Mouse (Mus musculus) C2C12 (cell line): ENCODE measurements around the gene BC004004. TPM values are rescaled to one million over a fixed set of nuclear protein-coding genes. Genes with fewer than 3 reads are reported as not detected.

Experiments
- H3K27me3 ChIP-seq: one replicate; pipeline ENCODE4 v1.6.1; 2011; ENCODE audit not compliant: control insufficient read depth, insufficient read depth, insufficient read length
- H3K36me3 ChIP-seq: one replicate; pipeline ENCODE4 v1.6.1; 2011; ENCODE audit not compliant: control insufficient read depth, insufficient read depth
- H3K4me3 ChIP-seq: one replicate; pipeline ENCODE4 v1.5.1; 2011; ENCODE audit warnings: mild to moderate bottlenecking, control low read depth; ENCODE audit not compliant: poor library complexity, insufficient read depth, severe bottlenecking
- H3K79me2 ChIP-seq: one replicate; pipeline ENCODE4 v1.6.1; 2011; ENCODE audit not compliant: control insufficient read depth, insufficient read depth
- H3K79me3 ChIP-seq: one replicate; pipeline ENCODE4 v1.6.1; 2011; ENCODE audit warnings: low read depth, control low read depth
- H3ac ChIP-seq: one replicate; pipeline ENCODE3; 2011; ENCODE audit warnings: low read depth; ENCODE audit not compliant: control insufficient read depth, insufficient read length
- CEBPB ChIP-seq: IDR thresholded peaks from one replicate; pipeline ENCODE4 v1.6.1; 2011; ENCODE audit warnings: low read depth, mild to moderate bottlenecking, control low read depth, moderate library complexity
- CTCF ChIP-seq: IDR thresholded peaks from one replicate; pipeline ENCODE4 v1.5.1; 2011; ENCODE audit not compliant: control insufficient read depth, insufficient read depth, insufficient read length
- FOSL1 ChIP-seq: IDR thresholded peaks from one replicate; pipeline ENCODE4 v1.8.0; 2011; ENCODE audit warnings: mild to moderate bottlenecking, low read length; ENCODE audit not compliant: poor library complexity, insufficient read depth, severe bottlenecking
- MAX ChIP-seq: IDR thresholded peaks from one replicate; pipeline ENCODE4 v1.6.1; 2011; ENCODE audit warnings: mild to moderate bottlenecking, control low read depth
- MYOD1 ChIP-seq: IDR thresholded peaks from one replicate; pipeline ENCODE4 v1.6.1; 2011; ENCODE audit warnings: low read depth; ENCODE audit not compliant: control insufficient read depth, insufficient read length
- MYOG ChIP-seq: IDR thresholded peaks from one replicate; pipeline ENCODE4 v1.6.1; 2011; ENCODE audit not compliant: control insufficient read depth, insufficient read length; ENCODE audit errors: extremely low read depth
- USF1 ChIP-seq: IDR thresholded peaks from one replicate; pipeline ENCODE4 v1.6.1; 2011; ENCODE audit warnings: low read depth, mild to moderate bottlenecking, control low read depth, moderate library complexity
- polyA plus RNA-seq: library from polyadenylated mRNA; unstranded; fragments of >200 nt; fragmentation: generic; extraction: Trizol; gene quantifications from one replicate; pipeline ENCODE4 v1.2.1, GENCODE M21; 2012; ENCODE audit warnings: missing spikeins

The BC004004 gene
- polyA plus RNA-seq, 1 experiment: 59.4 TPM

DNA sequence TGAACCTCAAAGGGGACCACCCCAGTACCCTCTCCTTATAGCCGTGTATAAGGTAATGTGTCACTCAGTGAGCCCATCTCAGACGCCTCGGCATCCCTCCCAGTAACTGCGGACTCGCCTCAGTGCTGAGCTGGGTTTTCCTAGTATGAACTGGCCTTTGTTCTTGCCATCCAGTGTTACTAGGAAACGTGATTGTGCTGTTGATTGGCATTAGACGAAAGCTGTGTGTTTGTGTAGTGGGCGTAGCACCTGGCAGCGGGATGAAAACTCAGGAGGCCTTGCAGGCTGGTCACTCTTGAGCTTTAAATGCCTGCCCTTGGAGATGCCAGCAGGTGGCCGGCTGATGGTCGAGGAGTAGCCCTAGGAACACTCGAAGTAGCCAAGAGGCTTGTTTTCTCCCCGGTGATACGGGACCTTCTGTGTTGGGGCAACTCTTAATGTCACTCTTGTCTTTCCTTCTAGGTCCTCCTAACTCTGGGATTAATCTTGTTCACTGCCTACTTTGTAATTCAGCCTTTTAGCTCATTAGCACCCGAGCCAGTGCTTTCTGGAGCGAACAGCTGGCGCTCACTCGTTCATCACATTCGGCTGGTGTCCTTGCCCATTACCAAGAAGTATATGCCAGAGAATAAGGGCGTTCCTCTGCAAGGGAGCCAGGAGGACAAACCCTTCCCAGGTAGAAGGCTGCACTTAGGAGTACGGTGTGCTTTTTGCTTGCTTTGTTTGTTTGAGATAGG is 13.8 kb downstream of the BC004004 start:
- Histone ChIP-seq H3K27me3 (no peaks in the 10 kb centered on the region), H3ac (no peak overlapping the region), H3K79me2 (no peaks in the 10 kb centered on the region), H3K79me3 (no peaks in the 10 kb centered on the region), H3K4me3 (no peak overlapping the region), H3K36me3 (peaks cover 17% of the 10 kb centered on the region)
- TF ChIP-seq CTCF (no peak), MAX (no peak)

DNA sequence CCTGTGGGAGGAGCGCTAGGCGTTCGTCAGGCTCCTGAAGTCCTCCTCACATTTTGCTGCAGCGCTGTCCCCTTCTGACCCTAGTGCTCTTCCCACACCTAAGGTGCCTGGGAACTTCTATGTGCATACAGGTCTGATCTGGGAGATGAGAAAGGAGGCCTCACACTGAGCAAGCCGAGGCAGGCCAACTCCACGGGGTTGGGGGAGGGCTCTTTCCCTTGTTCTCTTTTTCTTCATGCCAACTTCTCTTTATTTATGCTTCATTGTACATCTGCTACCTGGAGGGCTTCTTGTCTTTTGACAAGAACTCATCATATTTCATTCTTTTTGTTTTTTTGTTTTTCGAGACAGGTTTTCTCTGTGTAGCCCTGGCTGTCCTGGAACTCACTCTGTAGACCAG is 23.2 kb downstream of the BC004004 start:
- no peak overlapping the region for H3K4me3 ChIP-seq
- H3ac ChIP-seq: no peak overlapping the region
- TF ChIP-seq CTCF: no peak
- TF ChIP-seq MAX: no peak
- TF ChIP-seq MYOD1: no peak
- no peak for TF ChIP-seq USF1
- no peak for TF ChIP-seq CEBPB
- no peak for TF ChIP-seq MYOG
- no peak for TF ChIP-seq FOSL1
- peaks cover 21% of the 10 kb centered on the region for H3K36me3 ChIP-seq
- H3K27me3 ChIP-seq: no peaks in the 10 kb centered on the region
- no peaks in the 10 kb centered on the region for H3K79me2 ChIP-seq
- no peaks in the 10 kb centered on the region for H3K79me3 ChIP-seq

DNA sequence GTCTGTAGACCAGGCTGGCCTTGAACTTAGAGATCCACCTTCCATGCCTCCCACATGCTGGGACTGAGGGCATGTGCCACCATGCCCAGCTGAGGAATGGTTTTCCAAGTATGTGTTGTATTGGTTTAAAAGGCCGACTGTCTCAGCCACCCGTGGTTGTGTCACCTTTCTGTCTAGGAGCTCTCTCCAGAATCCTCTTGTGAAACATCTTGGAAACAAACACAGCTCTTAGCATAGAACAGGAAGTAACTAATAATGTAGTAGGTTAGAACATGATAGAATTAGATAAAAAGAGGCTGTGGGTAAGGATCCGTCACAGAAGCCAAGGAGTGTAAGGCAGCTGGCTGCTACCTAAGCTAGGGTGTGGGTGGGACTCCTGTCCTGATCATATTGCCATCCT is 24.4 kb downstream of the BC004004 start:
- H3ac ChIP-seq: no peak overlapping the region
- H3K79me2 ChIP-seq: no peaks in the 10 kb centered on the region
- H3K36me3 ChIP-seq: peaks cover 28% of the 10 kb centered on the region
- no peak for TF ChIP-seq CTCF
- no peak for TF ChIP-seq USF1
- TF ChIP-seq MYOD1: no peak
- no peak for TF ChIP-seq MAX
- no peak for TF ChIP-seq MYOG
- TF ChIP-seq CEBPB: no peak
- no peak for TF ChIP-seq FOSL1
- H3K79me3 ChIP-seq: no peaks in the 10 kb centered on the region
- H3K4me3 ChIP-seq: no peak overlapping the region
- no peaks in the 10 kb centered on the region for H3K27me3 ChIP-seq

DNA sequence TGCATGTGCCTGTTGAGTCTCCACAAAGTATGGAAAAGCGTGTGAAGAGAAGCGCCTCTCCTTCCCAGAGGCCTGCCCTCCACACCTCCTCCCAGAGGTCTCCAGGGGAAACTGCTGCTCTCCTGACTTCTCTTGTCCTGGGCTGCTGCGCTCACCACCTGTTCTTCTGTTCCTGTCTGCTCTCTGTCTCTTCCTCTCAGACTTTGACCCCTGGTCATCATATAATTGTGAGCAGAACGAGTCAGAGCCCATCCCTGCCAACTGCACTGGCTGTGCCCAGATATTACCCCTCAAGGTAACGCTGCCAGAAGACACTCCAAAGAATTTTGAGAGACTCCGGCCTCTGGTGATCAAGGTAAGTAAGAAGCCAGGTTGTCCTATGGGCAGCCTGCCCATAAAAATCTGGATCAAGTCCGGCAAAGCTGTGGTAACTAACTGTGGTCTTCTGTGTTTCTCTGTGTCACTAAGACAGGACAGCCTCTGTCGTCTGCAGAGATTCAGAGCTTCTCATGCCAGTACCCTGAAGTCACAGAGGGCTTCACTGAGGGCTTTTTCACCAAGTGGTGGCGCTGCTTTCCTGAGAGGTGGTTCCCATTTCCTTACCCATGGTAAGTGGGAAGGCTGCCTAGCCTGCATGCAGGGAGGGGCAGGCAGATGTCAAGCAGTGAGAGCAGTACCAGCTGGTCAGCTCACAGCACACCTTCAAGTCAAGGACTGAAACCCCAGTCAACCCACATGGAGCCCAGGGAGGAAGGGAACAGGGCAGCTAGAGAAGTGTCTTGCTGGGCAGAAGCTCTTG is 25.4 kb downstream of the BC004004 start:
- no peaks in the 10 kb centered on the region for H3K79me2 ChIP-seq
- H3K4me3 ChIP-seq: no peak overlapping the region
- no peak overlapping the region for H3ac ChIP-seq
- H3K36me3 ChIP-seq: peaks cover 31% of the 10 kb centered on the region
- TF ChIP-seq MYOD1 (no peak), CEBPB (no peak), MAX (no peak), CTCF (no peak), FOSL1 (no peak), USF1 (no peak), MYOG (no peak)
- H3K79me3 ChIP-seq: no peaks in the 10 kb centered on the region
- H3K27me3 ChIP-seq: no peaks in the 10 kb centered on the region

DNA sequence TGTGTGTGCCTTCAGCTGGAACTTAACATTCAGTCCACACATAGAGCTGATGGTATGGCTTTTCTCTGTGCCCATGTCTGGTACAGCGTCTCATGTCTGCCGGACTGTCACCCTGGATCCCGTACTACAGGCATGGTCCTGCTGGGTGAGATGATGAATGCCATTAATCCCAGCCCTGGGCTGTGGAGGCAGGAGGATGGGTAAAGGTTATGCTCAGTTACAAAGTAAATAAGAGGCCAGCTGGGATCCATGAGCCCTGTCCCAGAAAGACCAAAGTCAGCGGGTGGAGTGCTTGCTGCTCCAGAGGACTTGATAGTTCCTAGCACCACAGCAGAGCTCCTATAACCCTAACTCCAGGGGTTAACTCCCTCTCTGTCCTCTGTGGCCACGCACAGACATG is 27.2 kb downstream of the BC004004 start:
- Histone ChIP-seq H3ac (no peak overlapping the region), H3K79me3 (no peaks in the 10 kb centered on the region), H3K79me2 (no peaks in the 10 kb centered on the region), H3K36me3 (peaks cover 27% of the 10 kb centered on the region), H3K27me3 (no peaks in the 10 kb centered on the region), H3K4me3 (no peak overlapping the region)
- TF ChIP-seq MYOG (no peak), MYOD1 (no peak), MAX (no peak), FOSL1 (no peak), CEBPB (no peak), USF1 (no peak), CTCF (no peak)
